Mouse (Mus musculus) c-Kit-negative CD71-positive TER-119-positive erythroid progenitor cells, embryonic 14.5 days (primary cell): Measurements from ENCODE around the gene Mblac2.
"Not testable (repeated sequence)": the region's sequence is repeated elsewhere in the genome, so short reads cannot be mapped to it uniquely, and the experiment has no call there.

Source experiments
- DNase-seq: peaks from one replicate; pipeline ENCODE4 v3.0.0-alpha.2; 2013; ENCODE audit warnings: low read depth, low spot score

Mblac2 gene

DNA sequence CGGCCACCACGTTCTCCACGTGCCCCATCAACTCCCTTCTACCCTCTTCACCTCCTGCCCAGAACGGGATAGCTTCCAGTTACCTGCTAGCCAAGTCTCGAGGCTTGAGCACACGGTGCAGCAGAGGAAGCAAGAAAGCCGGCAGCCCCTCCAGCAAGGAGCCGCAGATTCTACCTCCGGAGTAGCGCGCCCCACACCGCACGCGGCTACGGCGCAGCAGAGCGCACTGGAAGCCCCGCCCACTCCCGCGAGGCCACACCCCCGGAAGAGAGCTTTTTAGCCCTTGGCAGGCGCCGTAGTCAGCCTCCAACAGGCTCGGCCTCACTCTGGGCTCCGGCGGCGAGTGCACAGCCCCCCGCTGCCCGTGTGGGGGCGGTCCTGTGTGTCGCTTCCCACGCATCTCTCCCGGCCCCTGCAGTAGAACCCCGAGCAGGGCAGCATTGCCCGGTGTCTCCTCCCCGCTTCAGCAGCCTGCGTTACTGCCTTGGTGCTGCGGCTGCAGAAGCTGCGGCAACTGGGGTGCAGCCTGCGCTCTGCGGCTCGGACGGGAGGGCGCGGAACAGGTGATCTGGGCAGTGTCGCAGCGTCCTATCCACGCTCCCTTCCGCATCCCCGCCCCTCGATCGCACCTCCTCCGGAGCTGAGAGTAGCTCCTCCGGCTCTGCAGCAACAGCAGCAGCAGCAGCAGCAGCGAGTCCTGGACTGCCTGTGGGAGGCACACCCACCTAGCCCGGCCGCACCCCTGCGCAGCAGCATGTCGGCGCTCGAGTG lies at the start of gene Mblac2, which contains the start of gene Polr3g:
Gene Mblac2 (plus strand): TSS at position 567 of the 771 bp plus-strand sequence.
Gene Polr3g (minus strand): TSS at position 239 of the 771 bp plus-strand sequence.
- peak; percentile 85 for DNase-seq

DNA sequence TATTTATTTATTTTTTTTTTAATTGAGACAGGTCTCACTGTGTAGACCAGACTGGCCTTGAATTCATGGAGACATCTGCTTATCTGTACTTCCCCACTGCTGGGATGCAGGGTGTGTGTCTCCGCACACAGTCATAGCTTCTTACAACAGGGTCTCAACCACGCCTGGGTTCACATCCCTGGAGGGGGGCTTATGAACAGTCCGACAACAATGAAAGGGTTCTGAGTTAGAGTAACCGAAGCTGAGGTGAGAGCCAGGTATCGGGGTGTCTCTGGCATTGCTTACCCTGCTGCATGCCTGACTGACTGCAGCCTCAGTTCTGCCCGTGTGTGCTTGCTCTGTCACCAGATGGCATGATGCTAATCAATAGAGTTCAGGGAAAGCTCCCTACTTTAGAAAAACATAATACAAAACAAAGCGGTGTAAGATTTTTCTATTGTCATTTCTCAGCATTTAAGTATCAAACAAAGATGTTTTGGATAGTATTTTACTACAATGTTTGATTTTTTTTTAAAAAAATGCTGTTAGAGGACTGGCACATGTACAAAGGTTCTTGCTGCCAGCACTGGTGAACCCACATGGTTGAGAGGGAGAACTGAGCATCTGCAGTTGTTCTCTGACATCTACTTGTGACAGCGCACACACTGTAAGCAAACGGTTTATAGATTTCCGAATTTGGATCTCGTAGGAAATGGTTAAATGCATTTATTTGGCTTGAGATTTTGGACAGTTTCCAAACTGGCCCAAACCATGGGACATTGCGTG lies 47.4 kb upstream of the Mblac2 start:
- DNase-seq: no peak

DNA sequence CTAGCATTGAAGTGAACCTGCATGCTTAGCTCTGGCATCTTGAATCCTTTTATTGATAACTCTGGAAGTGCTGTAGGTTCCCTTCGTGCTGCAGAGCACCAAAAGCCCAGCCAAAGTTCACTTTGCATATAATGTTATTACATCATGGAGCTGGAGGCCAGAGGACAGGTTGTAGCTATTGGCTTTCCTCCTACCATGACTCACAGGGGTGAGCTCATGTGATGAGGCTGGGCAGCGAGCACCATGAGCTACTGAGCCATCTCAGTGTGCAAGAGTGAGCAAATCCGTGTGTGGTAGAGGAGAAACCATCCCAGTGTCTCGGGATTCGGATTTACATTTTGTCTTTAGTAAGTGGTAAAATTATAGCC lies 46.8 kb upstream of the Mblac2 start:
- DNase-seq: no peak

DNA sequence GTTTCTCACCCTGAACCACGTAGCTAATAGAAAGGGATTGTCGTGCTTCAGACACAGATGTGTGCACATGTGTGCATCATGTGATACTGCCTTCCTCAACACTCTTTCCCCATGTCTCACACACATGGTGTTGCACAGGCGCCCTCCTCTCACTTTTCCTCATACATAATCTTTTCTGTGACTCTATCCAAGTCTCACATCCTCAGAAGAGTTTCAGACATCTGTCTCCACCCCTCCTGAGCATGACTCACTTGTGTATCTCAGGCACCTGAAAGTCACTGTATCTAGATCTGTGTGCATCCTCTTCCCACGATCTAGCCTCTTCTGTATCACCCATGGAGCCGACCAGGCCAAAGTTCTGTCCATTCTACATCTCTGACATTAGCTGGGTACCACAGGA lies 43.4 kb upstream of the Mblac2 start:
- no peak for DNase-seq

DNA sequence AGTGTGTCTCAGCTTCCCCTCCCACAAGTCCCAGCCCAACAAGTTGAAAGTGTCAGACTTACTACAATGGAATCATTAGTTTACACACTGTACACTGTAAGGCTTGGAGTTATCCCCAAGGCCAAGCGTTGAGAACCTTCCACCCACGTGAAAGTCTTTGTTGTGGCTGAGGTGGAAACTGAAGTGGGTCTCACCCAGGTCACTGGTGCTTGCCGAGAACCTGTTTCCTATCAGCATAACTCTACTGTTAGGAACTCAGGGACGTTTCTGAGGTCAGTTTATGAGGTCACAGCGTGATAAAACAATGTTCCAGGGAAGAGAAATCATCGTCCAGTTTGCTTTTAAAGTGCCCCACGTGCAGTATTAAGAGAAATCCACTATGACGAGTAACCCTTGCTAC lies 35.8 kb upstream of the Mblac2 start:
- DNase-seq: no peak

DNA sequence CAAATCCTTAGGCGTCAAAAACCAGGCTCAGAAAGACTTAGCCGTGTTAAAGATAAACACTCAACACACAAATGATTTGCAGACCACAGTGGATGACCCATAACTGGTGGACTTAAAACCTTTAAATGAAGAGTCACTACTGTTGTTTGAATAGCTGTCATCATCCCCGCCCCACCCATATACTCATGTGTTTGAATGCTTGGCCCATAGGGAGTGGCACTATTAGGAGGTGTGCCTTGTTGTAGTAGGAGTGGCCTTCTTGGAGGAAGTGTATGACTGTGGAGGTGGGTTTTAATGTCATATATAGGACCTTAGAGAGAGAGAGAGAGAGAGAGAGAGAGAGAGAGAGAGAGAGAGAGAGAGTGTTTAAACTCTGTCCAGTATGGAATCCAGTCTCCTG lies 28.0 kb upstream of the Mblac2 start:
- DNase-seq: no peak

DNA sequence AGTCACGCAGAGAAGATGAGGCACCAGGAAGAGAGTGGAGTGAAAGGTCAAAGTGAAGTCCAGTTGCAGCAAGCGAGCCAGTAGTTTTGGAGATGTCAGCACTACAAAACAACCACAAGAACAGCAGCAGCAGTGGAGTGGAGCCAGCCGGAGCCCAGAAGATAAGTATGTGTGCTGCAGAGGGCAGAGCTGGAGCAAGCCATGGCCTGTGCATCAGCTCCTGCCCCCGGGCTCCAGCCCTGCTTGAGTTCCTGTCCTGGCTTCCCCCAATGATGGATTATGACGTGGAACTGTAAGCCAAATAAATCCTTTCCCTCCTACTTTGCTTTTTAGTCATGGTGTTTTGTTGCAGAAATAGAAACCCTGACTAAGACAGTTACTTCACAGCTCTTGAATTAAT lies 26.9 kb upstream of the Mblac2 start:
- no peak for DNase-seq

DNA sequence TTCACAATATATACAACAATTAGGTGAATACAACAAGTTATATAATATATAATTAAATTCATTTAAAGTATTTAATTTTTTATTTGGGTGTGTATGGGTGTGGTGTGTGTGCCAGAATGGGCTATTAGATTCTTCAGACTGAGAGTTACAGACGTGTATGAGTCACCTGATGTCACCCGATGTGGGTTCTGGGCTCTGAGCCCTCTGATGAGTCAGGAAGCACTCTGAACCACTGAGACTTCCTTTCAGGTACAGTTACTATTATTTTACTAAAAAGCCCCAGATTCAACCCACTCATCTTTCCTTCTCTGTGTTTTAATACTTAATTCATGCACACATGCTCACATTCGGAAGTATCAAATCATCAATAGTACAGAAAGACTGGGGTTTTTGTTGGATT lies 26.3 kb upstream of the Mblac2 start:
- no peak for DNase-seq

DNA sequence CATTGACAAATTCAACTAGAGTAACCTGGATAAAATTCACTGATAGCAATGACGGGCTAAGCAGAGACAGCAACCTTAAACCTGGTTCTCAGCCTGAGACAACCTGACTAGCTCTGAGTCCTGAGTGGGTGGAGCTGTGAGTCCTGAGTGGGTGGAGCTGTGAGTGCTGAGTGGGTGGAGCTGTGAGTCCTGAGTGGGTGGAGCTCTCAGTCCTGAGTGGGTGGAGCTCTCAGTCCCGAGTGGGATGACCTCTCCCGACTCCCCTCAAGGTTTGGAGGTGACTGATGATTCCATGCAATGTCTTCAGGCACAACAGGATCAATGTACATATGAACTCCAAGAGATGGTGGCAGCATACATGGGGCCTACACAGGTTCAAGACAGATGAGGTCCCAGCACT lies 21.6 kb upstream of the Mblac2 start:
- no peak for DNase-seq

DNA sequence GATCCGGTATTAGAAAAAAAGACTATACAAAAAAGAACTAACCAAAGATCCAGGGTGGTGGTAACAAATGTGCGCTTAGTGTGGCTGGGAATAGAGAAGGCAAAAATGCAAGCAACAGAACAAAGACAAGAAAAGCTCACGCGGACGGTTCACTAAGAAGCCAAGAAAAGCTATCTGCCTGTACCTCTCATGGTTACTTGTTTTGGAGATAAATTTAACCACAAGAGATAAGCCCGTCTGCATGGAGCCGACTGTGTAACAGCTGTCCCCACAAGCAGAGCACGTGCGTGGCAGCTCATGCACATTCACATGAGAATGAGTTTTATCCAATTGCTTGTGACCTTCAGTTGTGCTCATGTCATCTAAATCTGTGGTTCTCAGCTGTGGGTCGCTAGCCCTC lies 20.7 kb upstream of the Mblac2 start:
- DNase-seq: no peak

DNA sequence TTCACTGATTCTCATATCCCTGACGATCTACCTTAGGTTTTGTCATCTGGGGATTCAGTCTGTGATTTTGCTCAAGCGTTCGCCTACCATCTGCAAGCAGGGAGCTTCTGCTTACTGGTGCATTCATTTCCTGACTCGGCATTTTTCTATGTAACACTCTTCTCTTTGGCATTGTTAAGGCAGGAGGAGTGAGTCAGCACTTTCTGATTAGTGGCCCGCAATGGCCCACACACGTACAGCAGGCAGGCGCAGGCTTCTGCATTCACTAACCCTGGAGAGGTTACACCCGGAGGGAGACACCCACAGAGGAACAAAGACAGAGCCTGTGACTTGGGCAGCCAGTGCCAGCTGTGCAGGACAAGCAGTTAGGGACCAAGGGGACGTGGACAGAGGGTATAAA lies 19.5 kb upstream of the Mblac2 start:
- peak; percentile 61 for DNase-seq

DNA sequence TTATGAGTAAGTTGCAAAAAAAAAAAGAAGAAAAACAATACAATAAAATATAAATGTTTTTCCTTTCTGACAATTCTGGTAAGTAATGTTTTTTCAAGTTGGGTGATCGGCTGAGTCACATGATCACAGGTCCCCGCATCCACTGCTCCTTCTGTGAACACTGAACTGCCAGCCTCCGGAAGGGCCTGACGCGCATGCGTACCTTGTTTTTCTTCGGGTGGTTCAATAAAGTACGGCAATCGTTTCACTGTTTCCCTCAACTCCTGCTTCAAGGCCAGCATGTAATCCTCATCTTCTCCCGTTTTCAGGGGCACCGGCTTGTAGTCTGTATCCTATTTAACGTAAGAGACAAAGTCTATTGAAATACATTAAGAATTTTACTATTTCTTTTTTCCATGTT lies 16.7 kb upstream of the Mblac2 start:
- no peak for DNase-seq

DNA sequence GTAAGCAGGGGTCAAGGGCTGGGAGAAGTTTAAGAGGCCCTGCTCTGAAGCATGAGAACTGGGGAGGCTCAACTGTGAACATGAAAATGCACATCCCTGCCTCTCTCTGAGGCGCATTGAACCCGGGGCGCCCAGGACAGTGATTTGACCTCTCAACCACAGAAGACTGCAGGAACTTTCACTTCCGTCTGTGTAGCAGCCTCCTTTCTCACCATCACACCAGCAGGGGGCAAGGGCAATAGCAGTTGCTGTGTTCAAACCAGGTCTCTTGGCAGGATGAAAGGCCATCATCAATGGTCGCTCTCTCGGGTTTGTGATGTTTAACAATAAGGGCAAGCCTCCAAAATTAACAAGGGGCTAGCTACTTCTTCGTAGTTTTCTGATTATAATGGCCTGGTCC lies 8.0 kb upstream of the Mblac2 start:
- no peak for DNase-seq

DNA sequence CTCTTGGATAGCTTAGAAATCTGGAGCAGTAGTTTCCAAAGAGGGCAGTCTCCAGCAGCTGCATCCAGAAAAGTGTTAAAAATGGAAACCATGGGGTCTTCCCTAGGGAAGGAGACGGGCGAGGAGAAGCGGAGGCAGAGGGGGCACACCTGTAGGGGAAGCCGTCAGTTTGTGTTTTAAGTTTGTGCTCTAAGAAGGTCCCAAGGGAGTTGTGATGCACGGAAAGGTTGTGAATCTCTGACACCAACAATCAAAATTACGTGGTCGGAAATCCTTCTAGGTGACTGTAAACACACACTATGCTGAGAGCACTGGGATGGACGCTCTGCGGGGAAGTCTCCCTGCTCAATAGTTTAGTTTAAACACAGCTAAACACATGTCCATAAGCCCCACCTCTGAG lies 7.5 kb upstream of the Mblac2 start:
- no peak for DNase-seq

DNA sequence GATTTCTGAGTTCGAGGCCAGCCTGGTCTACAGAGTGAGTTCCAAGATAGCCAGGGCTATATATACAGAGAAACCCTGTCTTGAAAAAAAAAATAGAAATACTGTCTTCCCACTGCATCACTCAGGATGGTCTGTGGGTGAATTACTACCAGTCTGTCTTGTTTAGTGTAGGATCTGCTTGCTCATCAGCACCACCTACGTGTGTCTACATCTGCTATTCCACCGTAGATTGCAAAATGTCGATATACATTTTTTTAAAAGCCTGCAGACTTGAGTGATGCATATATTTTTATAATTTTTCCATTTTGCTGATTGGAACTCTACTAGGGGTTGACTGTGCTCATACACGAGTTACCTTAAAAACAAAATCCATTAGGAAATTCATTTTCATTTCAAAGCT lies 4.8 kb upstream of the Mblac2 start:
- DNase-seq: no peak

DNA sequence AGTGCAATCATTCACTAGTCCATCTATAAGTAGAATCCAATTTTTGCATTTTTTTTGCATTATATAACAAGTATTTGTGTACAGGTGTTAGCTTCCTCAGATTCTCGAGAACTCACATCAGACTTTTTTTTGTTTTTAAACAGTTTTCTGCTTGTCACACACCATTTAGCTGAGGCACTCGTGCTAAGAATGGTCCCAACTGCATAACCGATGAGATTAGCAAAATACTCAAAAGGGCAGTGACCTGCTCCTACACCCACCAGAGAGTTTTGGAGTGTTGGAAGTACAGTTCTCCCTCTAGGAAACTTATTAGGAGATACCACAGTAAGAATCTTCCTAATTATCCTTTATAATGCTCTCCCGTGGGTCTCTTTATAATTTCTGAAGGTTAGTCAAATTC lies 1.3 kb upstream of the Mblac2 start:
- DNase-seq: no peak

DNA sequence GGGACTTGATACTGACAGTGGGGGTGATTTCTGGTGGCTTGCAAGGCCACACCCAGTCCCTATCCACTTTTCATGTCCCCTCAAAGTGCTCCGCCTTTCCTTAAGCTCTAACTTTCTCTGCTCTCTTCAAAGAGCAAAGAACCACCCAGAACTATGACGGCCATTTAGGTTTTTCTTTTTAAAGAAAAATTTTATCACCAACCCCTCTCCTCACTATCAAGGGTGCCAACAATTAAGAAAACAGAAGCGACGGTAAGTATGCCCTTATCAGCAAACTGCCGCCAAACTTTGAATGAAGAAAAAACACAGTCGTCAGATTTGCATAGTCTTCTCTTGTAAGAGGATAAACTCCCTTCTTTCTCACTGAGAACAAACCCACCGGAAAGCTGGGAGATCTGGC lies 875 bp upstream of the Mblac2 start:
- DNase-seq: peak; percentile 16

DNA sequence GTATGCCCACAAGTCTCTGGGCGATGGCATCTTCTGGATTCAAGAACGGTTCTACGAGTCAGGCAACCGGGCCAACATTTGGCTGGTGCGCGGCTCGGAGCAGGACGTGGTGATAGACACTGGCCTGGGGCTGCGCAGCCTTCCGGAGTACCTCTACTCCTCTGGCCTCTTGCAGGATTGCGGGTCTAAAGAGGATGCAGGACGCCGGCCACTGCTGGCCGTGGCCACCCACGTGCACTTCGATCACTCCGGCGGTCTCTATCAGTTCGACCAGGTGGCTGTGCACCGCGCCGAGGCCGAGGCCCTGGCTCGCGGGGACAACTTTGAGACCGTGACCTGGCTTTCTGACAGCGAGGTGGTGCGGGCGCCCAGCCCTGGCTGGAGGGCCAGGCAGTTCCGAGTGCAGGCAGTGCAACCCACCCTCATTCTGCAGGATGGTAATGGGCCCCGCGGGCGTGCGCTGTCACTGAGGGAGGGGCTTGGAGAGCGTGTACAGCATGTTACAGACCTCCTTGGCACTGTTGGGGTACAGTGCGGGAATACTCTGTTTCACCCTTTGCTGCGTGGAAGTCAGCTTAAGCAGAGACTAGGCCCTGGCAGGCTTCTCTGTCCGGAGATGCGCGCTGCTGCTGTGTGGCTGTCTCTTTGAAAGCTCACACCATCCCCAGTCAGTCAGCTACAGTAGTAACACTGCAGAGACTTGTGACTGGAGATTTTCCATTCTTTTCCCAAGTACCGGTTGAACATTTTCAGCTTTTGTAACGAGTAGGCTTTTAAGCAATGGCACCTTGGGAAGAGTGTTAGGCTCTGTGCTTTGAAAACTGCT lies 618 bp downstream of the Mblac2 start:
- DNase-seq: no peak

DNA sequence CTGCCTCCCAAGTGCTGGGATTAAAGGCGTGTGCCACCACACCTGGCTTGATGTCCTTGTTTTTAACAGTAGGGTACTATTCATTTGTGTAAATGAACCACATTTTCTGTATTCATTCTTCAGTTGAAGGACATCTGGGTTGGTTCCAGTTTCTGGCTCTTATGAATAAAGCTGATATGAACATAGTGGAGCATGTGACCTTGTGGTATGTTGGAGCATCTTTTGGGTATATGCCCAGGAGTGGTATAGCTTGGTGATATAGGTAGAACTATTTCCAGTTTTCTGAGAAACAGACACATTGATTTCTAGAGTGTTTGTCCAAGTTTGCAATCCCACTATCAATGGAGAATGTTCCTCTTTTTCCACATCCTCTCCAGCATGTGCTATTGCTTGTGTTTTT lies 2.8 kb downstream of the Mblac2 start:
- DNase-seq: no peak

DNA sequence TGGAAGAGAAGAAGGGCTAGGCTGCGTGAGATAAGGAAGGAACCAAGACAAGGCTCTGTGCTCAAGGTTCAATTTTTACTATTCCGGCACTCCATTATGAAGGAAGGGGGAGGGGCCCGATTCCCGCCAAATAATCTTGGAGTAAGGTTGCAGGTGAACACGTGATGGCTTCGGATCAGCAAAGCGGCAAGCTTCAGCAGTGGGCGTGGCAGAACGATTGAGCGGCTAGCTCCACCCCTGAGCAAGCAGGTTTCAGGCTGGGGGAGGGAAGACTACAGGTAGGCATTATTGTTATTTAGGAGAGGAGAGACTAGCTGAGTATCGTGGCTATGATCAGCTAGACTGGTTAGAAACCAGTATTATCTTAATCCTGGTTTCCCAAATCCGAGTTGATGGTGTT lies 17.0 kb downstream of the Mblac2 start:
- DNase-seq: not testable (repeated sequence)

DNA sequence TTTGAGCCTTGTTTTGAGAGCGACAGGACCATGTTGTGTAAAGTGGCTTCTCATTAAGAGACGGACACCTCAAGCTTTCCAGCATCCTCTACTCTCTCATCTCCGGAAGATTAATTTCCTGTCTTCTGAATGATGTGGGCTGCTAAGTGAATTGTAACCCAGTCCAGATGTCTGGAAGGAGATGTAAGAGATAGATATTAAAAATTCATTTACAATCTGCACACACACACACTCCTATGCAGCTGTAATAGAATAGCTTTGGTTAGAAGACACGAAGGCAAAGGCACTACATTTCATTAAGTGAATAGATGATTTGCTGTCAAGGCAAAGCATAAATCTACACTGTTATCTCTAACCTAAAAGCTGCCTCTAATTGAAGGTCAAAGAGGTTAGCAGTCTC lies 18.0 kb downstream of the Mblac2 start:
- no peak for DNase-seq

DNA sequence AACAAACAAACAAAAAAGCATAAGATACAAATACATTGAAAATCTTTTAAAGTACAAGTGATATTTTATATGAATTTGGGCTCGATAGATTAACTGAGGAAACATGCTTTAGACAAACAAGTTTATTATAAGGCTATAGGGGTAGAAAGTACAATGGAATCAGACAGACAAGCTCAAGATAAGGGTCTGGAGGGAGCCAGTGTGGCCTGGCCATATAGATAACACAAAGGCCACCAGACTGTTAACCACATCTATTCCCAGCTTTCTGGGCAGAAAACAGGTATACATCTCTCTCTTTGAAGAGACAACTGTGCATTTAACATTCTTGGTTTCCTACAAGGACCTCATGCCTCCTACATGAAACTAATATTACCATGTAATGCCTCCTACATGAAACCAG lies 19.2 kb downstream of the Mblac2 start:
- DNase-seq: no peak
